Mouse (Mus musculus) heart, adult 2 months (tissue): Measurements from ENCODE around the gene Gm6904.

Experiments
- CTCF ChIP-seq: fragments of 200-600 bp; IDR thresholded peaks from 2 replicates; pipeline ENCODE4 v1.8.1; 2022; ENCODE audit warnings: antibody characterized with exemption, mild to moderate bottlenecking, moderate library complexity
- POLR2A ChIP-seq: fragments of 200-500 bp; IDR thresholded peaks from 2 replicates; pipeline ENCODE4 v1.6.1; 2011; ENCODE audit warnings: mild to moderate bottlenecking, low read depth, low read length, control low read depth; ENCODE audit not compliant: insufficient read depth

- no peak for TF ChIP-seq POLR2A
- no peak for TF ChIP-seq CTCF
Observed at GRCm38 (mm10) chr14:59209816-59210215, 50.2 kb downstream of the Gm6904 start.
